Mouse (Mus musculus) embryonic facial prominence, embryonic 14.5 days (tissue): ENCODE results near the gene Def6. TPM values are rescaled to one million over a fixed set of nuclear protein-coding genes. Genes with fewer than 3 reads are reported as not detected.
"Not testable (repeated sequence)": the region's sequence is repeated elsewhere in the genome, so short reads cannot be mapped to it uniquely, and the experiment has no call there.

ENCODE experiments used
- ATAC-seq: fragments of 200-750 bp; cut with Nextera tagmentation; 2 replicates; pipeline ENCODE4 v1.8.0; 2017; ENCODE audit warnings: low read depth, moderate number of reproducible peaks, moderate TSS enrichment
- DNase-seq: peaks from one replicate; pipeline ENCODE4 v3.0.0-alpha.2; 2015; ENCODE audit warnings: low spot score
- H3K27ac ChIP-seq: fragments of 300-500 bp; sonication (generic); replicated peaks from 2 replicates; pipeline ENCODE4 v1.5.1; 2014; ENCODE audit warnings: low read depth, mild to moderate bottlenecking, low read length, moderate library complexity
- H3K27me3 ChIP-seq: fragments of 300-500 bp; sonication (generic); replicated peaks from 2 replicates; pipeline ENCODE4 v1.6.1; 2014; ENCODE audit warnings: low read length; ENCODE audit not compliant: control insufficient read depth, insufficient read depth
- H3K36me3 ChIP-seq: fragments of 300-500 bp; sonication (generic); 2 replicates; pipeline ENCODE4 v1.6.1; 2014; ENCODE audit warnings: low read length, mixed read lengths; ENCODE audit not compliant: control insufficient read depth, insufficient read depth
- H3K4me1 ChIP-seq: fragments of 300-500 bp; sonication (generic); 2 replicates; pipeline ENCODE4 v1.6.1; 2014; ENCODE audit warnings: antibody characterized with exemption, low read length; ENCODE audit not compliant: control insufficient read depth, insufficient read depth
- H3K4me2 ChIP-seq: fragments of 300-500 bp; sonication (generic); 2 replicates; pipeline ENCODE4 v1.6.1; 2014; ENCODE audit warnings: low read depth, mild to moderate bottlenecking, low read length, moderate library complexity, mixed read lengths
- H3K4me3 ChIP-seq: fragments of 300-500 bp; sonication (generic); 2 replicates; pipeline ENCODE4 v1.5.1; 2014; ENCODE audit warnings: low read depth, mild to moderate bottlenecking, low read length
- H3K9ac ChIP-seq: fragments of 300-500 bp; sonication (generic); 2 replicates; pipeline ENCODE4 v1.6.1; 2014; ENCODE audit warnings: low read depth, mild to moderate bottlenecking, low read length, moderate library complexity, mixed read lengths
- H3K9me3 ChIP-seq: fragments of 300-500 bp; sonication (generic); 2 replicates; pipeline ENCODE4 v1.6.1; 2016; ENCODE audit warnings: low read length; ENCODE audit not compliant: control insufficient read depth
- WGBS: fragments of 180-500 bp; shearing (Covaris S2); extraction: QIAGEN DNeasy Blood & Tissue Kit; methylation state at CpG from one replicate; pipeline ENCODE4 v1.1.7; 2014; 5-methylcytosine and 5-hydroxymethylcytosine counted together
- polyA plus RNA-seq: library from polyadenylated mRNA; unstranded; fragments of >200 nt; fragmentation: Nextera tagmentation; extraction: Ambion mirVana; gene quantifications from 2 replicates; pipeline ENCODE4 v1.2.1, GENCODE M21; 2014

The Def6 gene
- polyA plus RNA-seq, 1 experiment from 2014 or later = 9.4 TPM

- no peaks in the 10 kb centered on the region for H3K9me3 ChIP-seq
- H3K4me3 ChIP-seq = no peak overlapping the region
- peak; percentile 20; the same call in 1 of the 2 replicates for ATAC-seq
- WGBS = 16% methylated on average over 23 of the region's 23 CpGs
- peaks cover 14% of the 10 kb centered on the region for H3K4me1 ChIP-seq
- H3K27me3 ChIP-seq = no peaks in the 10 kb centered on the region
- peak overlapping the region; percentile 46 for H3K9ac ChIP-seq
- peak overlapping the region; percentile 46 for H3K4me2 ChIP-seq
- H3K36me3 ChIP-seq = no peaks in the 10 kb centered on the region
- peak overlapping the region; percentile 78 for H3K27ac ChIP-seq
- peak; percentile 48 for DNase-seq
These were observed 10.4 kb downstream of the Def6 start for GRCm38 (mm10) chr17:28217721-28218649.

DNA sequence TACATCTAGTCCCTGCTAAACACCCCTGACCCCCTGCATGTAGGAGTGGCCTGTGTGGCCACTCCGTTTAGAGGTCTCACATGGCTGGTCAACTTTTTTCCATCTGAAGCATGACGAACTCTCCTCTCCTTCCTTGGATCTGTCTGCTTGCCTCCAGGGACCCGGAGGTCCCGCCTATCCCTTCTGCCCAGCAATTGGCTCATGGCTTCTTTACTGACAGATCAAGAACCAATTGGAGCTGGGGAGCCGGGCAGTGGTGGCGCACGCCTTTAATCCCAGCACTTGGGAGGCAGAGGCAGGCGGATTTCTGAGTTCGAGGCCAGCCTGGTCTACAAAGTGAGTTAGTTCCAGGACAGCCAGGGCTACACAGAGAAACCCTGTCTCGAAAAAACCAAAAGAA, 14.9 kb downstream of the Def6 start:
- WGBS = 88% methylated on average over 10 of the region's 10 CpGs
- ATAC-seq, DNase-seq, H3K9ac ChIP-seq, H3K4me3 ChIP-seq, H3K4me2 ChIP-seq, H3K27ac ChIP-seq, H3K27me3 ChIP-seq, H3K9me3 ChIP-seq, H3K36me3 ChIP-seq: not testable (repeated sequence)
- H3K4me1 ChIP-seq = peaks cover 19% of the 10 kb centered on the region

DNA sequence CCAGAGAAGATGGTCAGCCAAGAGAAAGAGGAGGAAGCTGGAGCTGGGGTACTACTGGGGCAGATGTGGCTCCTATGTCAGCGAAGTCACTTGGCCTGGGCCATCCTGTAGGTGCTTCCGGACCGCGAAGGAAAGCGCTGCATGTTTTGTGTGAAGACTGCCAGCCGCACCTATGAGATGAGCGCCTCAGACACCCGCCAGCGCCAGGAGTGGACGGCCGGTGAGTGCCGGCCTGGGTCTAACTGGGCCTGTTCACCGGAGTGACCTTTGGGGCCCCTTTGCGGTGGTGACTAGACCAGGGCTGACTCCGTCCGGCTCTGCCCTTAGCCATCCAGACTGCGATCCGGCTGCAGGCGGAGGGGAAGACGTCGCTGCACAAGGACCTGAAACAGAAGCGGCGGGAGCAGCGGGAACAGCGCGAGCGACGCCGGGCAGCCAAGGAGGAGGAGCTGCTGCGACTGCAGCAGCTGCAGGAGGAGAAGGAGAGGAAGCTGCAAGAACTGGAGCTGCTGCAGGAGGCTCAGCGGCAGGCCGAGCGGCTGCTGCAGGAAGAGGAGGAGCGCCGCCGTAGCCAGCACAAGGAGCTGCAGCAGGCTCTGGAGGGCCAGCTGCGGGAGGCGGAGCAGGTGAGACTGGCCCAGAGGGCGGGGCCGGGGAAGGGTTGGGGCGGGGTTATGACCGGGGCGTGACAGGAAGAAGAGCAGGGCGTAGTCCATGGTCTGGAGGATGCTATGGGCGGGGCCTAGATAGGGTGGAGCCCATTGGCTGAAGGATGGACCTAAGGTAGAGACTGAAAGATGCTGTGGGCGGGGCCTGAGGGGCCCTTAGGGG, 16.2 kb downstream of the Def6 start:
- DNase-seq = peak; percentile 95
- H3K27me3 ChIP-seq = no peaks in the 10 kb centered on the region
- H3K9me3 ChIP-seq = no peaks in the 10 kb centered on the region
- H3K36me3 ChIP-seq = peaks cover 16% of the 10 kb centered on the region; the same call in 1 of the 2 replicates
- WGBS = 1% methylated on average over 35 of the region's 46 CpGs
- peak overlapping the region; percentile 73 for H3K9ac ChIP-seq
- peak overlapping the region; percentile 85 for H3K27ac ChIP-seq
- ATAC-seq = peak; percentile 89
- H3K4me2 ChIP-seq = peak overlapping the region; percentile 99
- peak overlapping the region; percentile 57 for H3K4me3 ChIP-seq
- peaks cover 10% of the 10 kb centered on the region; the same call in 1 of the 2 replicates for H3K4me1 ChIP-seq

DNA sequence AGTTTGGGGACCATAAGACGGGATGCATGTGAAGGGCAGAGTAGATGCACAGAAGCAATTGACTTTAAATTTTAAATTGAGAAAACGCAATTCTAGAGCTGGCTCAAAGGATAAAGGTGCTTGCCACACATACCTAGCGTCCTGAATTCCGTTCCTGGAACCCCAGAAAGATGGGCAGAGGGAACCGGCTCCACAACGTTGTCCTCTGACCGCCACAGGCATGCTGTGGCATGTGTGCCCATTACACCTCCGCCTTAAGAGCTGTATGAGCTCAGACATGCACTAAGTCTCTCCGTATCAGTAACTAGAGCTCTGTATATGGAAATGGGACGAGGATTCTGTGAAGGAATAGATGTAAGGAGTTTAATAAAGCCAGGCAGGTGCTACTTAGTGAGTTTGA, 17.0 kb downstream of the Def6 start:
- Histone ChIP-seq H3K27me3 (no peaks in the 10 kb centered on the region), H3K27ac (peak overlapping the region; percentile 85; the same call in 1 of the 2 replicates), H3K9ac (no peak overlapping the region), H3K4me2 (peak overlapping the region; percentile 99; the same call in 1 of the 2 replicates), H3K4me1 (peaks cover 10% of the 10 kb centered on the region; the same call in 1 of the 2 replicates), H3K9me3 (no peaks in the 10 kb centered on the region), H3K4me3 (no peak overlapping the region), H3K36me3 (peaks cover 20% of the 10 kb centered on the region; the same call in 1 of the 2 replicates)
- ATAC-seq (no peak), DNase-seq (peak; percentile 48)
- WGBS = 71% methylated on average over 10 of the region's 10 CpGs

GRCm38 (mm10) chr17:28226014-28226413, 18.4 kb downstream of the Def6 start:
- Histone ChIP-seq H3K4me2 (peak overlapping the region; percentile 56), H3K9ac (peak overlapping the region; percentile 51), H3K4me1 (peaks cover 10% of the 10 kb centered on the region; the same call in 1 of the 2 replicates), H3K4me3 (peak overlapping the region; percentile 24), H3K9me3 (no peaks in the 10 kb centered on the region), H3K36me3 (peaks cover 20% of the 10 kb centered on the region; the same call in 1 of the 2 replicates), H3K27me3 (no peaks in the 10 kb centered on the region), H3K27ac (0 out of 2 replicates have a peak overlapping the region, but pooled peaks have one; percentile 23)
- 0% methylated on average over 13 of the region's 21 CpGs for WGBS
- DNase-seq = peak; percentile 93
- peak; percentile 82 for ATAC-seq

DNA sequence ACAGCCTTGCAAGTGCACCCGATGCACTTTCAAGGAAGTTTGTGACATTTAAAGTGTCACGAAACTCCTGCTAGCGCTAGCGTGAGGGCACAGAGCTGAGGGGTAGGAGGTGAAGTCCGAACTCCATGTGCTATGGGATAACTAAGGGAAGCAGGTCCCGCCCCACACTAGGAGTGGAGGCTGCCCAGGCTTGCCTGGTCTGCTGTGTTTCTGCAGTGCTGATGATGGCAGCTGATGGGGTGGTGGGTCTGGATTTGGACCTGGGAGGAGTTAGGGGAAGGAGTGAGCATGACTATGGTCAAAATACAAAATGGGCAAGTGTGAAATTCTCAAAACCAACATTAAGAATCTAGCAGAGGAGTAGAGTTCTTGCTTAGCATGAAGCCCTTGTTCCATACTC, 22.9 kb downstream of the Def6 start:
- H3K27me3 ChIP-seq = no peaks in the 10 kb centered on the region
- no peak for DNase-seq
- no peak overlapping the region for H3K4me2 ChIP-seq
- no peak overlapping the region for H3K4me3 ChIP-seq
- no peak for ATAC-seq
- H3K36me3 ChIP-seq = peaks cover 20% of the 10 kb centered on the region; the same call in 1 of the 2 replicates
- no peaks in the 10 kb centered on the region for H3K9me3 ChIP-seq
- no peak overlapping the region for H3K27ac ChIP-seq
- H3K4me1 ChIP-seq = peaks cover 13% of the 10 kb centered on the region
- H3K9ac ChIP-seq = no peak overlapping the region
- 75% methylated on average over 6 of the region's 6 CpGs for WGBS

DNA sequence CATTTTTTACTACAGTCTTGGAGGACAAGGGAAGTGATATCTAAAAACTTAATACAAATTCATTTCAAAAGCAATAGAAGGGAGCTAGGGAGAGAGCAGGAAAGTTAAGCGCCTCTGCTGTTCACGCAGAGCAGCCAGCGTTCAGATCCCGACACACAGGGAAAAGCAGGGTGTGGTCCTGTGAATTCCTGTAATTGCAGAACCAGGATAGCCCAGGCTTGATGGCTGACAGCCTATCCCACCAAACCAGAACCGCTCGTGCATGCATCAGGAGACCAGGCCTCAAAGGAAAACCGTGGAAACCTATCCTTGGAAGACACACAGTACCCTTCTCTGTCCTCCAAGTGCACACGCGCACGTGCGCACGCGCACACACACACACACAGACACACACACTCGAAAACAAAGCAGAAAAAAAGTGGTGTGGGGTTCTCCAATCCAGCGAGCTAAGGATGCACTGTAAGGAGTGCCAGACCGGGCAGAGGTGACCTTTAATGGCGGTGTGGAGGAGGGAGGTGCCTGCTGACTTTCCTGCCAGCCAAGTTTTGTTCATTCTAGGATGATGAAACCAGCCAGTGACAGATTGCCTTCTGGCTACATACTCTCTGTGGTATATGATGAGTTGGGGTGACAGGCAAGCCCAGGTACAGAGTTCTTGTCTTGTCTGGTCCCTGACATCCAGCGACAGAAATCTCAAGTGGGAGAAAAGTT, 23.6 kb downstream of the Def6 start:
- Histone ChIP-seq H3K27ac (no peak overlapping the region), H3K4me2 (no peak overlapping the region), H3K4me3 (no peak overlapping the region), H3K9me3 (no peaks in the 10 kb centered on the region), H3K4me1 (peaks cover 14% of the 10 kb centered on the region), H3K9ac (no peak overlapping the region), H3K27me3 (no peaks in the 10 kb centered on the region), H3K36me3 (peaks cover 20% of the 10 kb centered on the region; the same call in 1 of the 2 replicates)
- no peak for DNase-seq
- ATAC-seq = no peak
- 79% methylated on average over 18 of the region's 18 CpGs for WGBS
